Mouse (Mus musculus) cortical plate, adult 2 months (tissue): ENCODE measurements at regions not wholly inside any gene's neighbourhood (a gene's known extent, or its start where the extent isn't known, plus 50 kb on each side); places are given as distances from the start of the nearest gene placed in this dataset.

Experiments
- CTCF ChIP-seq: fragments of 200-500 bp; IDR thresholded peaks from 2 replicates; pipeline ENCODE4 v1.5.1; 2011; ENCODE audit warnings: mild to moderate bottlenecking, control low read depth, low read length; ENCODE audit not compliant: insufficient read depth; ENCODE audit errors: extremely low read depth
- POLR2A ChIP-seq: fragments of 200-500 bp; IDR thresholded peaks from 2 replicates; pipeline ENCODE4 v1.6.1; 2011; ENCODE audit warnings: mild to moderate bottlenecking, low read length, control low read depth; ENCODE audit not compliant: insufficient read depth; ENCODE audit errors: extremely low read depth

DNA sequence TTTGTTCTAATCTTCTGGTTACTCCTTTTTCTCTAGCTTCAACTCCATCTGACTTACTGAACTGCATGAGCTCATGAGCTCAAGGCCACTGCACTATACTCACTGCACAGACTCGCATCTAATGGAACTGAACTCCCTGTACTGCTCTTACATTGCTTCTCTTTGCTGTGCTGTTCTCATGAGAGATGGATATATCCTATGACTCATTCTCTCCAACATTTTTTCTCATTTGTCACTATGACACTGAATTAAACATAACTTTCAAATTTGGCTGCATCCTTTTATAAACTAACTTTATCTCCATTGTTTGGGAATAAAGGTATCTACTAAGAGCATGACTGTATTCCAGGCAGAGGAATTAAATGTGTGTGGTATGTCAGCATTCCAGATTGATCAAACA, 806.2 kb downstream of the Rab28 start:
- no peak for TF ChIP-seq POLR2A
- no peak for TF ChIP-seq CTCF
